Mouse (Mus musculus): ENCODE measurements around the gene Mlst8. TPM values are rescaled to one million over a fixed set of nuclear protein-coding genes. Genes with fewer than 3 reads are reported as not detected.

Mlst8 gene
- polyA plus RNA-seq, 1 experiment from 2014 or later: 8.1 TPM

DNA sequence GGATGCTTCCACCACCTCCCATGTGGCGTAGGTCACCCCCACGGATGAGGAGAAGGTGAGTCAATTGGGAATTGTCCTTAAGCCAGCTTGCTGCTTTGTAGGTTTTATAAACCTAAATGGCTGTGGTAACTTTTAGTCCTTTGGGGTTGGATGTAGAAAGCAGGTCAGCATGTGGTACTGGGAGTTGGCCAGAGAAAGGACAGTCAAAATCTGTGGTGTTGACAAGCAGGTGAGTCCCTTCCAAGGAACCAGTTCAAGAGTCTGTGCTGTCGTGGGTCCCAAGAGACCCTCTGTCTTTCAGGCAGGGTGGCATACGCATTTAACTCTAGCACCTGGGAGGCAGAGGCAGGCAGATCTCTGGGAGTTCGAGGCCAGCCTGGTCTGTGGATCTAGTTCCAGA lies 54.4 kb downstream of the Mlst8 start:
- Histone ChIP-seq H3K4me1 (ENCODE audit: insufficient read depth) (peaks cover 9% of the 10 kb centered on the region), H3K4me3 (ENCODE audit: low read depth, low read length) (no peak overlapping the region), H3K36me3 (replicated peaks; ENCODE audit: insufficient read depth, low read length) (peaks cover 55% of the 10 kb centered on the region), H3K27ac (ENCODE audit: low read depth) (no peak overlapping the region), H3K4me2 (ENCODE audit: low read depth, low read length) (no peak overlapping the region), H3K27me3 (ENCODE audit: insufficient read depth, low read length) (no peaks in the 10 kb centered on the region), H3K9me3 (ENCODE audit: low read length) (no peaks in the 10 kb centered on the region), H3K9ac (replicated peaks) (no peak overlapping the region)
- DNase-seq (no peak), ATAC-seq (no peak)
- WGBS (ENCODE audit: insufficient replicate concordance): 91% methylated on average over 5 of the region's 5 CpGs
- no peak for TF ChIP-seq EP300 (IDR thresholded peaks at IDR 0.05; ENCODE audit: low read depth)
- no peak for TF ChIP-seq CTCF (IDR thresholded peaks at IDR 0.05; ENCODE audit: low read depth)

Other genes with a start within 250 kb of the Mlst8 start
- gene Ccnf, start 227.6 kb downstream of the Mlst8 start, polyA plus RNA-seq (2015; fragmentation: Nextera tagmentation; extraction: Ambion mirVana): 26.2 and 29.6 TPM in 2 replicates
- gene Abca17, start 128.0 kb downstream of the Mlst8 start, polyA plus RNA-seq (2015; fragmentation: Nextera tagmentation; extraction: Ambion mirVana): not detected in 2 replicates
- 6.4 and 7.1 TPM in 2 replicates for gene Abca3, start 127.1 kb downstream of the Mlst8 start, polyA plus RNA-seq (2015; fragmentation: Nextera tagmentation; extraction: Ambion mirVana)
- gene Rnps1, start 64.5 kb downstream of the Mlst8 start, polyA plus RNA-seq (2015; fragmentation: Nextera tagmentation; extraction: Ambion mirVana): 67.4 and 69.9 TPM in 2 replicates
- gene Eci1, start 52.4 kb downstream of the Mlst8 start, polyA plus RNA-seq (2015; fragmentation: Nextera tagmentation; extraction: Ambion mirVana): 162 and 193 TPM in 2 replicates
- 0.22 and 0.35 TPM in 2 replicates for gene Dnase1l2, start 36.0 kb downstream of the Mlst8 start, polyA plus RNA-seq (2015; fragmentation: Nextera tagmentation; extraction: Ambion mirVana)
- gene E4f1, start 8.8 kb downstream of the Mlst8 start, polyA plus RNA-seq (2015; fragmentation: Nextera tagmentation; extraction: Ambion mirVana): 4.5 and 6.4 TPM in 2 replicates
- gene Pgp, start 8.7 kb downstream of the Mlst8 start, polyA plus RNA-seq (2015; fragmentation: Nextera tagmentation; extraction: Ambion mirVana): 35.6 and 40.9 TPM in 2 replicates
- not detected in 2 replicates for gene Bricd5, start 5.2 kb downstream of the Mlst8 start, polyA plus RNA-seq (2015; fragmentation: Nextera tagmentation; extraction: Ambion mirVana)
- gene Caskin1, start 9.5 kb upstream of the Mlst8 start, polyA plus RNA-seq (2015; fragmentation: Nextera tagmentation; extraction: Ambion mirVana): not detected in 2 replicates
- 14.1 and 17.2 TPM in 2 replicates for gene Traf7, start 48.9 kb upstream of the Mlst8 start, polyA plus RNA-seq (2015; fragmentation: Nextera tagmentation; extraction: Ambion mirVana)
- 0.45 and 0.81 TPM in 2 replicates for gene Rab26, start 55.1 kb upstream of the Mlst8 start, polyA plus RNA-seq (2015; fragmentation: Nextera tagmentation; extraction: Ambion mirVana)
- gene Pkd1, start 70.8 kb upstream of the Mlst8 start, polyA plus RNA-seq (2015; fragmentation: Nextera tagmentation; extraction: Ambion mirVana): 2.7 and 2.8 TPM in 2 replicates
- 9.3 and 11.3 TPM in 2 replicates for gene Tsc2, start 153.6 kb upstream of the Mlst8 start, polyA plus RNA-seq (2015; fragmentation: Nextera tagmentation; extraction: Ambion mirVana)
- gene Nthl1, start 153.6 kb upstream of the Mlst8 start, polyA plus RNA-seq (2015; fragmentation: Nextera tagmentation; extraction: Ambion mirVana): 3.6 and 4.3 TPM in 2 replicates
- 12.5 and 13.3 TPM in 2 replicates for gene Slc9a3r2, start 171.2 kb upstream of the Mlst8 start, polyA plus RNA-seq (2015; fragmentation: Nextera tagmentation; extraction: Ambion mirVana)
- gene Npw, start 179.4 kb upstream of the Mlst8 start, polyA plus RNA-seq (2015; fragmentation: Nextera tagmentation; extraction: Ambion mirVana): not detected in 2 replicates
- 7.2 and 7.6 TPM in 2 replicates for gene Zfp598, start 190.6 kb upstream of the Mlst8 start, polyA plus RNA-seq (2015; fragmentation: Nextera tagmentation; extraction: Ambion mirVana)
- 0.11 TPM in 2 replicates for gene Syngr3, start 210.9 kb upstream of the Mlst8 start, polyA plus RNA-seq (2015; fragmentation: Nextera tagmentation; extraction: Ambion mirVana)
- gene Gfer, start 217.1 kb upstream of the Mlst8 start, polyA plus RNA-seq (2015; fragmentation: Nextera tagmentation; extraction: Ambion mirVana): 46.5 and 50.7 TPM in 2 replicates
- 0.51 and 0.58 TPM in 2 replicates for gene Noxo1, start 217.2 kb upstream of the Mlst8 start, polyA plus RNA-seq (2015; fragmentation: Nextera tagmentation; extraction: Ambion mirVana)
- 18.1 and 21.5 TPM in 2 replicates for gene Tbl3, start 228.6 kb upstream of the Mlst8 start, polyA plus RNA-seq (2015; fragmentation: Nextera tagmentation; extraction: Ambion mirVana)
- not detected in 2 replicates for gene Rnf151, start 239.0 kb upstream of the Mlst8 start, polyA plus RNA-seq (2015; fragmentation: Nextera tagmentation; extraction: Ambion mirVana)
- gene Rps2, start 239.0 kb upstream of the Mlst8 start, polyA plus RNA-seq (2015; fragmentation: Nextera tagmentation; extraction: Ambion mirVana): 819 and 856 TPM in 2 replicates
- gene Ndufb10, start 245.4 kb upstream of the Mlst8 start, polyA plus RNA-seq (2015; fragmentation: Nextera tagmentation; extraction: Ambion mirVana): 355 TPM in 2 replicates
- 0.14 and 1.4 TPM in 2 replicates for gene Rpl3l, start 248.7 kb upstream of the Mlst8 start, polyA plus RNA-seq (2015; fragmentation: Nextera tagmentation; extraction: Ambion mirVana)

Data from liver, postnatal 0 days (tissue).